Mouse (Mus musculus) adrenal gland, postnatal 14 days (tissue): Measurements from ENCODE around the gene Lhpp. TPM values are rescaled to one million over a fixed set of nuclear protein-coding genes. Genes with fewer than 3 reads are reported as not detected.

ENCODE experiments used
- DNase-seq: peaks from one replicate; pipeline ENCODE4 v3.0.0; 2021; ENCODE audit warnings: mixed read lengths
- total RNA-seq: library from RNA; stranded (reverse); gene quantifications from 2 replicates; pipeline ENCODE4 v1.2.3, GENCODE M21; 2021

Gene Lhpp
- total RNA-seq, 1 experiment from 2014 or later, result 18.1 TPM

DNA sequence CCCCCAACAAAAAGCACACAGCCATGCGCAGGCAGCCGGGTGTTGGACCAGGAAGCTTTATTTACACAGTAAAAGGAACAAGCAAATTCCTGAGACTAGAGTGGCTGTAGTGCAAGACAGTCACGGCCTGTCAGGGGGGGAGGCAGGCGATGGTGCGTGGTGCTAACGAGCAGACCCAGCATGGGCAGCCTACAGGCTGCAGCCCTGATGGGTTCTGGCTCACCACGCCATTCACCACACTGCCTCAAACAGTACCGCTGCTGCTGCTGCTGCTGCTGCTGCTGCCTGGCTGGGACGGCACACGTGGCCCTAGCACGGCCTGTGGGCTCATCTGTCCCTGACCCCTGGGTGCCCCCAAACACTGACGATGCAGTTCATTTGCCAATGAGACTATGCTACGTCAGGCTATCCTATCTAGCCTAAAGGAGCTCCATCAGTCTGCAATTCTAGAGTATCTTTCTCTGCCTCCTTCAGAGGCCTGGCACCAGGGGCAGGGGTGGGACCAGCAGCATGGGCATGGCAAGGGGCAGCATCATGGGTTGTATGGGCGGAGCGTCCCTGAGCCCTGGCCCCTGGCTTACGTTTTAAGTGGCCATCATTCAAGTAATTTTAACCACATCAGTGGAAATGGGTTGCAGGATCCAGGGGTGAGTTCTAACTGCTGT, 101.7 kb downstream of the Lhpp start:
- DNase-seq, result peak; percentile 53

DNA sequence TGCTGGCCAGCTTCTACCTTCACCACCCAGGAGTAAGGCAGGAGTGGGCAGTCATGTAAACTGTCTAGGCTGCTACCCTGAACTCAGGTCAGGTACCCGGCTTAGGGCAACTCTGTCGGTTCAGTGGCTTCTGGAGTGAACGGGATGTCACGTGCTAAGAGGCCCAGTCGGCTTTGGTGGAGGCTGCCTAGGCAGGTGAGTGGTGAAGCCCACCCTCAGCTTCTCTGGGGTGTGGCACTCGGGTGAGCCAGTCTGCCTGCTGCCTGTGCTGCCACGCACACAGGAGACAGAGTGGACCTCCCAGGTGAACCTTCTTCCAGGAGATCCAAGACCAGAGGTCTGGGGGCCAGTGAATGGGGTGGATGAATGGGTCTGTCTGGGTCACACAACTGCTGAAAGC, 102.5 kb downstream of the Lhpp start:
- no peak for DNase-seq

- peak; percentile 65 for DNase-seq
These were observed 103.2 kb downstream of the Lhpp start for GRCm38 (mm10) chr7:132713483-132714126.

- peak; percentile 76 for DNase-seq
These were observed 103.9 kb downstream of the Lhpp start for GRCm38 (mm10) chr7:132714236-132714923.

- DNase-seq, result no peak
These were observed 104.8 kb downstream of the Lhpp start for GRCm38 (mm10) chr7:132715259-132715658.

GRCm38 (mm10) chr7:132719570-132719969, 109.1 kb downstream of the Lhpp start:
- DNase-seq, result no peak

GRCm38 (mm10) chr7:132720562-132720961, 110.1 kb downstream of the Lhpp start:
- peak; percentile 62 for DNase-seq

GRCm38 (mm10) chr7:132722401-132723370, 112.2 kb downstream of the Lhpp start:
- DNase-seq, result no peak

GRCm38 (mm10) chr7:132723906-132724305, 113.5 kb downstream of the Lhpp start:
- DNase-seq, result peak; percentile 82

GRCm38 (mm10) chr7:132724501-132725062, 114.1 kb downstream of the Lhpp start:
- DNase-seq, result peak; percentile 54

DNA sequence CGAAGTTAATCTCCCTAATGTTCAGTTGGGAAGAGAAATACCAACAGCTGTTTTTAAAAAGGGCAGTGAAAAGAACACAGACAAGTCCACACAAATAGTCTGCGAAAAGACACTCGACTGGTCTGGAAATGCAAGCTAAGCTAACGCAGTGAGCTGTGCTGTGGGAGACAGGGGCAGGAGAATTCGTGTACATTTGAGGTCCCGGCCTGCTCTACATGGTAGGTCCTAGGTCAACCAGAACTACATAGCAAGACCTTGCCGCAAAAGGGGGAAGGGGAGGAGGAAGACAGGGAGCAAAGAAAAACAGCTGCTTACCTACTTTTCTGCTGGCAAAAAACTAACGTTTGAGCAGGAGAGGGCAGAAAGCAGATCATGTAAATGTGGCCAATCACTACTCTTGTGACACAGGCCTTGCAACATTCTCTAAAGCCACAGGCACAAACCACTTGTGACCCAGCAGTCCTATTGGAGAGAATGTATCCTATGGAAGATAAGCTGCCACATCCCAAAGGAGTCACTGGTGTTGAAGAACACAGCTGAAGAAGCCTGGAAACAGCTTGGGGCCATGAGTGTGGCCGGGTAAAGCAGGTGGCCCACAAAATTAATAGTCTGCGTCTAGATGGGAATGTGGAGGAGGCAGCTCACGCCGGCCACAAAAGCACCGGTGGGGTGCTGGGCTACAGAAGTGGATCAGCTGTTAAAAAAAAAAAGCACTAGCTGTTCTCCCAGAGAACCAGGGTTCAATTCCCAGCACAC, 115.8 kb downstream of the Lhpp start:
- no peak for DNase-seq

GRCm38 (mm10) chr7:132729093-132729831, 118.8 kb downstream of the Lhpp start:
- DNase-seq, result no peak

DNA sequence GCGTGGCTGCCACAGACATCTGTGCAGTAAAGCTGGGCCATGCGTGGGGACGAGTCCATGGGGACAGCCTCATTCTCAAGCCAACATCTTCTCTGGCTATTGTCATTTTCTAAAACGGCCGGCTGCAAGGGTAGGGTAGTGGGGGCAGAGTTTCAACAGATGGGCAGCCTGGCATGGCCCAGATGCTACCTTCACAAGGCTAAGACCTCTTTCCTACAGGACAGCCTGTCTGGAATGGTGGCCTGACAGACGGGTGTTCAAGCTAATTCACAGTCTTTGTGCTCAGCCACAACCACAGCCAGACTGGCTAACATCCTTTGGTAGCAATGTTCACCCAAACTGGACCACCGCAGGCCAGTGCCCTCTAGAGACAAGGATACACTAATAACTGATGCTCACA, 120.1 kb downstream of the Lhpp start:
- no peak for DNase-seq

- DNase-seq, result no peak
These were observed 121.1 kb downstream of the Lhpp start for GRCm38 (mm10) chr7:132731558-132731957.

DNA sequence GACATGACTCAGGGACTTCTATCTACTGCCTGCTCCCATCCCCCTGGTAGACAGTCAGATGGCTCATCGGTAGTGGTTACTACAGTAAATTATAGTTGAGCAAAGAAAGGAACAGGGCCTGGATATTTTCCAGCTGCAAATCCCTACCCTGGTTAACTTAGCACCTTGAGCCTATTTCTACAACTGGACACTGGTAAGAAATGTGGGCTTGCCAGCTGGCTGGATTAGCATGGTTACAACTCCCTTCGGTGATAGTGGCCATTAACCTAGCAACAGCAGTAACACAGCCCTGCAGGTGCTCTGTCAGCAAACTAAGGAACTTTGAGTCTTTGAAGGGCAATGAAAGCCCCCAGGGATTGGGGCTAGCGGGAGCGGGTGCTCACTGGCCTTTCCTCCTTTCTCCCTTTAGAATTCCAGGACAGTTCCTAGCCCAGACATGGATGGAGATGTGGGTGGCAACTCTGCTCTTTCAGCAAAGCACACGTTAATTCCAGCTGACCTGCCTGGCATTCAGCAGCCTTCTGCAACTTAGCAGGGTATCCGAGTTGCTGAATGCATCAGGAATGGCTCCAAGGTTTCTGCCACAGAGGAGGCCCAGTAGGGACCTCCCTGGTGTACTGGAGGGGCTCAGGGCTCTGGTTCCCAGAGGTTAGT, 121.8 kb downstream of the Lhpp start:
- DNase-seq, result peak; percentile 56

DNA sequence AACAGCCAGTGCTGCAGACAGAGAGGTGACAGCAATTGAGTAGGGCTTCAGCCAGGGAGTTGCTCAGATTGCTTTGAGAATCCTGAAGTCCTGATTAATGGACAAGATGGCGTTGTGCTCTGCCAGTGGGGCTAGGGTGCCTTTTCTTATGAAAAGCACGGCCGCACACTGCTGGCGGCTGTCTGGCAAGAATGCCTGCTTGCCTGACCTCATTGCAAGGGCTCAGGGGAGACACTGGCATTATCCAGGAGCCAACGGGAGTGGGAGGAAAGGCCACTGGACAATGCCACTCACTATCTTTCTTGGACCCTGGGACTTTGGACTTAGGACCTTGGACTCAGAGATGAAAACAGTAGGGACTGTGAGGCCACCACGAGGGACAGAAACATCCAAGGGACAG, 123.1 kb downstream of the Lhpp start:
- peak; percentile 81 for DNase-seq

DNA sequence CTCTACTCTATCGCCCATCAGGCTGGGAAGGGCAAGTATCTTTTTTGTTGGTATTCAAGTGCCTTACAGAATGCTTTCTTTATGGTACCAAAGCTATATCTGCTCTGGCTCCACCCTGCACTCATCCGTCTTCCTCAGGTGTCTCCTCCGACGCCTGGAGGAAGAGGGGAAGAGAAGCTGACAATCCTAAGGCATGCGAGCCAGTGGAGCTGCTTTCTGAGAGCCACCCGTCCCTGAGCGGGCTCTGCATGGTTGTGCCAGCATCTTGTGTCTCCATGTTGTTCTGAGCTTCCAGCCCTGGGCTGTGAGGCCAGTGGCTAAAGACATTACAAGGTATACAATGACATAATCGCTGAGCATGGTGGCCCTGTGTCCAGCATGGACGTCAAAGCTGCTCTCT, 123.8 kb downstream of the Lhpp start:
- no peak for DNase-seq

DNA sequence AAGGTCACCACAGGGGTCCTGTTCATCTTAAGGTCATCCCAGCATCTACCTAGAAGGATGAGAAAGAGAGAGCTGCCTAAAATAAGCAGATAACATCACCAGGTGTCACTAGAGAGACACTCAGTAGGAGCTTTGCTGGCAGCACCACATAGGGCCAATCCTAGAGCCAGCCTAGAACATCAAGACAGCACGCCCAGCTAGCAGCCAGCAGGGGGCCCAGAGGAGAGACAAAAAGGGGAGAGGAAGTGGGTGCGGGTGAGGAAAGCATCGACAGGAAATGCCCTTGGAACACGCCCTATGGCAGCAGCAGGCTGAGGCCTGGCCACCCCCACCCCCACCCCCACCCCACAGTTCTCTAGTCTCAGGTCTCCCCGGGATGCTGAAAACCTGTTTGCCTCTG, 124.7 kb downstream of the Lhpp start:
- DNase-seq, result peak; percentile 86

DNA sequence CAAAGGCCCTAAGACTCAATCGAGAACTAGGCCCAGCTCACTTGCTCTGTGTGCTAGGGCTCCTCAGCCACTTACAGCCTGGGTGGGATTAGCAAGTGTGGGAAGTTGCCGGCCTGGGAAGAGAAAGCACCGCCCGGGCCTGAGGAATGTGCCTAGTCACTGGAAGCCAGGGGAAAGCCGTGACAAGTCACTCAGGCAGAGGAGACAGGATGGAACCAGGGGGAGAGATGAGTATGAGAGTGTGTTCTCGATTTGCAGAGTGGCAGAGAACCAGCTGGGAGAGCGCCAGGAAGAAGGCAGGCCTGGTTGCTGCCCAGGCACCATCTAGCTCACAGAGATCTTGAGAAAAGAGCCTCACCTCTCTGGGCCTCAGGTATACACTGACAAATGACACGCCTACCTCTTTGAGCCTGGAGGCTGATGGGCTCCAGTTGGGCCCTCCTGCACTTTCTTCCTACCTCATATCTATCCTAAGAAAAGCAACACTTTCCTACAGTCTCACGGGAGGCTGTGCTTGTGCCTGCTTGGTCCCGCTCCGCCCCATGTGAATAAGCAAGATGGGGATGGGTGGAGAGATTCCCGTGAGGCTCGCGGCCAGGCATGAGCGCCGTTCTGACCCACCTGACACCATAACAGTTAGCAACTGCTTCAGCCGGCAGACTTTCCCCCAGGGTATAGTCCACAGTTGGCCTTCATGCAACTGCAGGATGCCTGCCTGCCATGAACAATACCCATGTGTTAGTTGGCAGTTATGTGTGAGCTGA, 125.8 kb downstream of the Lhpp start:
- DNase-seq, result peak; percentile 85
